Mouse (Mus musculus) lung, adult 2 months (tissue): ENCODE measurements around the gene Aven.

Experiments
- CTCF ChIP-seq: fragments of 200-500 bp; IDR thresholded peaks from 2 replicates; pipeline ENCODE4 v1.5.1; 2011; ENCODE audit warnings: mild to moderate bottlenecking, low read length, control low read depth; ENCODE audit not compliant: insufficient read depth
- POLR2A ChIP-seq: fragments of 200-500 bp; IDR thresholded peaks from 2 replicates; pipeline ENCODE4 v1.6.1; 2011; ENCODE audit warnings: low read depth, mild to moderate bottlenecking, control low read depth, low read length, borderline replicate concordance; ENCODE audit errors: extremely low read depth

- TF ChIP-seq POLR2A (no peak), CTCF (no peak)
These were observed 23.2 kb upstream of the Aven start for GRCm38 (mm10) chr2:112469542-112469941.
